Mouse (Mus musculus): ENCODE measurements around the gene Fkbp1b.
"Not testable (repeated sequence)": the region's sequence is repeated elsewhere in the genome, so short reads cannot be mapped to it uniquely, and the experiment has no call there.

Gene Fkbp1b

DNA sequence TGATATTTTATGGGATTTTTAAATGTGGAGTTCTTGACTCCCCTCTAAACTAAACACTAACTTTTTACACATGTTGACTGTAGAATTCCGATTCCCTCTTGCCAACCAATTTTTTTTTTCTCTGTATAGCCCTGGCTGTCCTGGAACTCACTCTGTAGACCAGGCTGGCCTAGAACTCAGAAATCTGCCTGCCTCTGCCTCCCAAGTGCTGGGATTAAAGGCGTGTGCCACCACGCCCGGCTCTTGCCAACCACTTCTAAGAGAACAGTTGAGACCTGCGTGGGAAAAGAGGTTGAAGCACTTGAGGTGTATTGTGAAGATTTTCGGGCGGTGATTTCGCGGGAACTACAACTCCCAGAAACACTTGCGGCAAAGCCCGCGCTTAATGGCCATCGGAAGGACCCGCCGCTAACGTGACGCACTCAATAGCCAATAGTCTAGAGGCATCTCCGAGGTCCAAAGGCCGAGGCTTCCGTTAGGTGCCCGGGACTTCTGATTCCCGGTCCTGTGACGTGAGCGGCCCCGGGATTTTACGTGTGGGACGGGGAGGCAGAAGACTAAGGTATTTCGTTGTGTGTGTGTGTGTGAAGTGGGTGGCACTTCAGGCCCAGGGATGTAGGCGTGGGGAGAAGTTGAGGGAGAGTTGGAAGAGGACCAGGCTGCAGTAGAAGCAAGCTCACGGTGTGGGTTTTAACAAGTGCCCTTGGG lies 1.7 kb upstream of the Fkbp1b start, which contains the start of gene Wdcp:
Wdcp (plus strand) TSS at position 414 of the 708 bp plus-strand sequence.
- peak; percentile 86 for DNase-seq (ENCODE audit: low spot score)

GRCm38 (mm10) chr12:4842456-4842855 lies 1.1 kb upstream of the Fkbp1b start:
- no peak for DNase-seq (ENCODE audit: low spot score)

DNA sequence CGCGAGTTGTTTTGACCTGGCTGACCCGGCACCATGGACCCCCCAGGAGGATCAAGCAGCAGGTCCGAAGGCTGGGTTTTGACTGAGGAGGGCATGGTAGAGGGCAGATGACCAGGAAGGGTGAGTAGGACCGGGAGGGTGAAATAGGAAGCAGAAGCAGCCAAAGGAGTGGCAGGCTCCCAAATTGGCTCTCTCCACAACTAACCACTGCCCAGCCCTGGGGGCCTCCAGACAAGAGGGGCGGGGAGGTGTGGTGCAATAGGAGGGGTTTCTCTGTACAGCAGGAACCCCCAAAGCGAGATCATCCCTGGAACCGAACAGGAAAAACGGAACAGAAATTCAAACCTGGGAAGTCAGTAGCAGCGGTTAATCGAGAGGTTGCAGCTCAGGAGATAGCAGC lies 650 bp downstream of the Fkbp1b start:
- DNase-seq (ENCODE audit: low spot score) = no peak

DNA sequence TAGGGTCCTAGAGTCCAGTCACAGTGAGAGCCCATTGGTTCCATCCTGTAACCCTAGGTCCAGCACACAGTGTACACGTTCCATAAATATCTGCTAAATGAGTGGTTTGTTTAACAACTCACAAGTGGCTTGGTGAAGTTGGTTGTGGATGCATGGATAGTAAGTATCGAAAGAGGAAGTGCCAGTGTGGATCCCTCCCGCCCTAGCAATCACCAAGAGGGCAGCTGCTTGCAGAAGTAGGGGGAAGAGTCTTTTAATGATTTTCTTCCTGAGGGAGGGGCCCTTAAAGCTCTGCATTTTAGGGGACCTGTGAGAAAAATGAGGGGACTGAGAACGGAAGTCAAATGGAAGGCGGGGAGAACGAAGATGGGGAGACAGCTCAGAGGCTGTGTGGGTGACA lies 1.4 kb downstream of the Fkbp1b start:
- no peak for DNase-seq (ENCODE audit: low spot score)

DNA sequence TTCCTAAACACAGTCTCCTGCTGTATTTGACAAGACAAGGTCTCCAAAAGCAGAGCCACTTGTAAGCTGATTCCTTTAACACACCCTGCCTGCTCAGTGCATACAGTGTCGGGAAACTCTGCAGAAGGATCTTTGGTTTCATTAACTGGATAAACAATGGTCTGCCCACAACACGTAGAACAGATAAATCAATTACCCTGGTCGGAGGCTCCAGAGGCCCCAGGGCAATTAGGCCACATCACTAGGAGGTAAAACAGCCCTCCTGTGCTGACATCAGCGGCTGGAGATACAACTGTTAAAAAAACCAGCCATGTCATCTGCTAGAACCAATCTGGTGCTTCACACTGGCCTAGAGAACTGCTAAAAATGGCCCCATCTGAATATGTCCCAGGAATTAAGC lies 4.4 kb downstream of the Fkbp1b start:
- no peak for DNase-seq (ENCODE audit: low spot score)

- DNase-seq (ENCODE audit: low spot score) = no peak
Measured at GRCm38 (mm10) chr12:4827256-4827655, 14.1 kb downstream of the Fkbp1b start.

- DNase-seq (ENCODE audit: low spot score) = peak; percentile 98
Measured at GRCm38 (mm10) chr12:4817361-4818101, 23.9 kb downstream of the Fkbp1b start, which contains the start of gene Sf3b6. Sf3b6 (plus strand) TSS chr12:4817544.

- no peak for DNase-seq (ENCODE audit: low spot score)
Measured at GRCm38 (mm10) chr12:4816680-4817360, 24.6 kb downstream of the Fkbp1b start.

GRCm38 (mm10) chr12:4813636-4814035 lies 27.8 kb downstream of the Fkbp1b start:
- DNase-seq (ENCODE audit: low spot score) = no peak

GRCm38 (mm10) chr12:4811705-4812104 lies 29.7 kb downstream of the Fkbp1b start:
- DNase-seq (ENCODE audit: low spot score) = no peak

DNA sequence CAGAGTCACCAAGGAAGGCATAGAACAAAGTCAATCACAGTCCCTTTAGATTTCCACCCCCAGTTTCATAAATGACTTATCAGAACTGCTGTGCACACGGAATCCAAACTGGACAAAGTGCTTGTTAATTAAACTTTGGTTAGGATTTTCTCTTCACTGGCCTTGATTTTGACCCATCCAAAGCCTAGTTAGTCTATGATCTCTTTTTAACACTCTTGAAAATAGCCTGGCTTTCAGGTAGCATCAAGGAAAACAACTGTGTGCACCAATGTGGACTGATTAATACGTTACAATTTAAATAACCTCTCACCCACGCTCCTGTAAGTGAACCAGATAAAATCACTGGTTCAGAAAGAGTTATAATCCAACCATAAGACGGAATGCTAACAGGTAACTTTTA lies 30.4 kb downstream of the Fkbp1b start:
- no peak for DNase-seq (ENCODE audit: low spot score)

- not testable (repeated sequence) for DNase-seq (ENCODE audit: low spot score)
Measured at GRCm38 (mm10) chr12:4797471-4797870, 43.9 kb downstream of the Fkbp1b start.

DNA sequence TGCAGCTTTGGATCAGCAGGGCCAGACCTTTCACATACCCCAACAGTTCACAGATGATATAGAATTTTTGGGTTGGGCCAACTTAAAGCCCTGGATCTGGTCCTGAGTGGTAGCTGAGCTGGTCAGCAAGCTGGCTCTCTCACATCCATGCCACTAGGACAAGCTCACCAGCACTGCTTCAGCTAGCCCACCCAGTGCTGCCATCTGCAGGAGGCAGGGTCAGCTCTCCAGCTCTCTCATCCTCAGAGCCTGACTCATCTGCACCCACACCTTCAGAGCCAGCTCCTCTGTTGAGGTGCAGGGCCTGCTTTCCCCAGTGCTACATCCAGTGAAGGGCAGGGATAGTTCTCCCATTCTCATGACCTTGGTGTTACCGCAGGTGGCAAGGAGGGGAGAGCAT lies 47.7 kb downstream of the Fkbp1b start:
- DNase-seq (ENCODE audit: low spot score) = no peak

- not testable (repeated sequence) for DNase-seq (ENCODE audit: low spot score)
Measured at GRCm38 (mm10) chr12:4788128-4788527, 53.3 kb downstream of the Fkbp1b start.

DNA sequence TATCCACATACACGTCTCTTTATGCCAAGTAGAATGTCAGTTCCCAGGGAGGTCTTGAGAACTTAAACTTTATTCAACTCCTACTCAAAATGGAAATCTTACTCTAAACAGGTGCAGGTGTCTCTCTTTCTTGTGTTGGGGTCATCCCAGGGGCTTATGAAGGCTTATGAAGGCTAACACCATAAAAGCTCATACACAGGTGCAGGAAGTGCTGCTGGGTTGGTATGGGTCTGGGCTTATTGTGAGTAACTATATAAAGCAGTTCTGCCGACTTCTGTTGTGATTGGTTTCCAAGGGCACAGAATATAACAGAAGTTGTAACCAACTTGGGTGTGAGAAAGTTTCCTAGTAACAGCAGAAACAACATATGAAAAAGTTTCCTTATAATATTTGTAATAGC lies 56.9 kb downstream of the Fkbp1b start:
- DNase-seq (ENCODE audit: low spot score) = no peak

GRCm38 (mm10) chr12:4783598-4783997 lies 57.8 kb downstream of the Fkbp1b start:
- no peak for DNase-seq (ENCODE audit: low spot score)

All from T-cell, adult 2 months (primary cell).